Mouse (Mus musculus): ENCODE measurements around the gene Synj2.

- TF ChIP-seq CTCF (IDR thresholded peaks at IDR 0.05; ENCODE audit: control insufficient read depth, insufficient read depth, low read length): no peak
- no peak for TF ChIP-seq POLR2A (IDR thresholded peaks at IDR 0.05; ENCODE audit: borderline replicate concordance, control insufficient read depth, low read depth, low read length)
These were observed 150.5 kb downstream of the Synj2 start for GRCm38 (mm10) chr17:6091604-6092003.

Data from bone marrow, adult 2 months (tissue).